Mouse (Mus musculus) heart, embryonic 10.5 days (tissue): ENCODE measurements around the gene Arcn1. TPM values are rescaled to one million over a fixed set of nuclear protein-coding genes. Genes with fewer than 3 reads are reported as not detected.
A peak's percentile ranks its signal among the peaks of the same experiment; 100 is the strongest.

ENCODE experiments used
- DNase-seq: peaks from one replicate; pipeline ENCODE4 v3.0.0-alpha.2; 2017; ENCODE audit warnings: low spot score
- H3K27ac ChIP-seq: fragments of 300-500 bp; sonication (generic); 2 replicates; pipeline ENCODE4 v1.5.1; 2016; ENCODE audit warnings: mild to moderate bottlenecking
- H3K27me3 ChIP-seq: fragments of 300-500 bp; sonication (generic); 2 replicates; pipeline ENCODE4 v1.6.1; 2016; ENCODE audit warnings: mild to moderate bottlenecking; ENCODE audit not compliant: poor library complexity, insufficient read depth, severe bottlenecking
- H3K36me3 ChIP-seq: fragments of 300-500 bp; sonication (generic); 2 replicates; pipeline ENCODE4 v1.6.1; 2016; ENCODE audit warnings: mild to moderate bottlenecking, moderate library complexity
- H3K4me1 ChIP-seq: fragments of 300-500 bp; sonication (generic); 2 replicates; pipeline ENCODE4 v1.6.1; 2016; ENCODE audit warnings: mild to moderate bottlenecking
- H3K4me3 ChIP-seq: fragments of 300-500 bp; sonication (generic); 2 replicates; pipeline ENCODE4 v1.5.1; 2016; ENCODE audit warnings: mild to moderate bottlenecking, moderate library complexity
- H3K9me3 ChIP-seq: fragments of 300-500 bp; sonication (generic); 2 replicates; pipeline ENCODE4 v1.6.1; 2016; ENCODE audit warnings: mild to moderate bottlenecking, moderate library complexity
- WGBS: fragments of 180-500 bp; shearing (Covaris S2); methylation state at CpG from one replicate; pipeline ENCODE4 v1.1.7; 2016; 5-methylcytosine and 5-hydroxymethylcytosine counted together
- polyA plus RNA-seq: library from polyadenylated mRNA; unstranded; fragments of >200 nt; fragmentation: Nextera tagmentation; extraction: Ambion mirVana; gene quantifications from 2 replicates; pipeline ENCODE4 v1.2.1, GENCODE M21; 2016

Gene Arcn1
- polyA plus RNA-seq, 1 experiment from 2014 or later, result 167 TPM

- DNase-seq, result peak; percentile 58
- peaks cover 16% of the 10 kb centered on the region for H3K27me3 ChIP-seq
- peaks cover 43% of the 10 kb centered on the region for H3K4me1 ChIP-seq
- H3K9me3 ChIP-seq, result no peaks in the 10 kb centered on the region
- 79% methylated on average over 6 of the region's 6 CpGs for WGBS
- peaks cover 2% of the 10 kb centered on the region; the same call in 1 of the 2 replicates for H3K36me3 ChIP-seq
- H3K27ac ChIP-seq, result no peak overlapping the region
- no peak overlapping the region for H3K4me3 ChIP-seq
Measured at GRCm38 (mm10) chr9:44735886-44736285, 31.8 kb downstream of the Arcn1 start.

GRCm38 (mm10) chr9:44734524-44735494, 32.8 kb downstream of the Arcn1 start, which contains the start of gene Phldb1:
Gene Phldb1 (minus strand): TSS chr9:44735198.
- H3K36me3 ChIP-seq, result no peaks in the 10 kb centered on the region
- peaks cover 43% of the 10 kb centered on the region for H3K4me1 ChIP-seq
- under 1% methylated on average over 47 of the region's 47 CpGs for WGBS
- peak; percentile 90 for DNase-seq
- H3K9me3 ChIP-seq, result no peaks in the 10 kb centered on the region
- H3K27me3 ChIP-seq, result peaks cover 16% of the 10 kb centered on the region
- peak within 1 kb of the TSS; percentile 79 for H3K4me3 ChIP-seq
- peak within 1 kb of the TSS; percentile 84 for H3K27ac ChIP-seq

GRCm38 (mm10) chr9:44733671-44734523, 33.7 kb downstream of the Arcn1 start:
- H3K4me3 ChIP-seq, result peak overlapping the region; percentile 79
- H3K27me3 ChIP-seq, result peaks cover 16% of the 10 kb centered on the region
- WGBS, result under 1% methylated on average over 79 of the region's 79 CpGs
- no peaks in the 10 kb centered on the region for H3K9me3 ChIP-seq
- H3K27ac ChIP-seq, result peak overlapping the region; percentile 84
- H3K36me3 ChIP-seq, result no peaks in the 10 kb centered on the region
- H3K4me1 ChIP-seq, result peaks cover 43% of the 10 kb centered on the region
- DNase-seq, result peak; percentile 77

- Histone ChIP-seq H3K36me3 (no peaks in the 10 kb centered on the region), H3K4me3 (peak overlapping the region; percentile 79), H3K27ac (peak overlapping the region; percentile 84), H3K4me1 (peaks cover 45% of the 10 kb centered on the region), H3K27me3 (peaks cover 16% of the 10 kb centered on the region), H3K9me3 (no peaks in the 10 kb centered on the region)
- DNase-seq, result peak; percentile 72
- 49% methylated on average over 12 of the region's 12 CpGs for WGBS
Measured at GRCm38 (mm10) chr9:44732921-44733530, 34.6 kb downstream of the Arcn1 start.

- WGBS, result 37% methylated on average over 5 of the region's 5 CpGs
- H3K27ac ChIP-seq, result no peak overlapping the region
Measured at GRCm38 (mm10) chr9:44732130-44732549, 35.5 kb downstream of the Arcn1 start.

GRCm38 (mm10) chr9:44727441-44727840, 40.2 kb downstream of the Arcn1 start:
- WGBS, result 68% methylated on average over 5 of the region's 5 CpGs

More at GRCm38 (mm10) chr9:44732130-44732549, 35.5 kb downstream of the Arcn1 start:
- H3K9me3 ChIP-seq, result no peaks in the 10 kb centered on the region
- H3K4me1 ChIP-seq, result peaks cover 41% of the 10 kb centered on the region
- no peak overlapping the region for H3K4me3 ChIP-seq
- H3K36me3 ChIP-seq, result no peaks in the 10 kb centered on the region
- no peak for DNase-seq
- H3K27me3 ChIP-seq, result peaks cover 16% of the 10 kb centered on the region

GRCm38 (mm10) chr9:44726431-44727146, 41.1 kb downstream of the Arcn1 start:
- Histone ChIP-seq H3K4me3 (no peak overlapping the region; the same call in 1 of the 2 replicates), H3K4me1 (peaks cover 62% of the 10 kb centered on the region), H3K9me3 (no peaks in the 10 kb centered on the region), H3K27me3 (no peaks in the 10 kb centered on the region), H3K36me3 (0 out of 2 replicates have a peak, but pooled peaks cover 11% of the 10 kb centered on the region), H3K27ac (peak overlapping the region; percentile 76)
- 38% methylated on average over 10 of the region's 10 CpGs for WGBS
- no peak for DNase-seq

More at GRCm38 (mm10) chr9:44727441-44727840, 40.2 kb downstream of the Arcn1 start:
- Histone ChIP-seq H3K9me3 (no peaks in the 10 kb centered on the region), H3K4me1 (peaks cover 58% of the 10 kb centered on the region), H3K4me3 (no peak overlapping the region), H3K36me3 (0 out of 2 replicates have a peak, but pooled peaks cover 11% of the 10 kb centered on the region), H3K27ac (no peak overlapping the region), H3K27me3 (peaks cover 2% of the 10 kb centered on the region)
- no peak for DNase-seq

GRCm38 (mm10) chr9:44724665-44725064, 43.0 kb downstream of the Arcn1 start:
- Histone ChIP-seq H3K4me3 (no peak overlapping the region), H3K4me1 (peaks cover 81% of the 10 kb centered on the region), H3K27ac (peak overlapping the region; percentile 23; the same call in 1 of the 2 replicates), H3K9me3 (no peaks in the 10 kb centered on the region), H3K36me3 (0 out of 2 replicates have a peak, but pooled peaks cover 11% of the 10 kb centered on the region), H3K27me3 (no peaks in the 10 kb centered on the region)
- WGBS, result 56% methylated on average over 2 of the region's 2 CpGs
- DNase-seq, result no peak

- no peaks in the 10 kb centered on the region for H3K27me3 ChIP-seq
- 47% methylated on average over 6 of the region's 6 CpGs for WGBS
- peaks cover 85% of the 10 kb centered on the region for H3K4me1 ChIP-seq
- 0 out of 2 replicates have a peak, but pooled peaks cover 11% of the 10 kb centered on the region for H3K36me3 ChIP-seq
- H3K27ac ChIP-seq, result peak overlapping the region; percentile 78; the same call in 1 of the 2 replicates
- no peak for DNase-seq
- no peak overlapping the region for H3K4me3 ChIP-seq
- no peaks in the 10 kb centered on the region for H3K9me3 ChIP-seq
Measured at GRCm38 (mm10) chr9:44724223-44724622, 43.4 kb downstream of the Arcn1 start.

GRCm38 (mm10) chr9:44723521-44724041, 44.1 kb downstream of the Arcn1 start:
- DNase-seq, result no peak
- Histone ChIP-seq H3K4me3 (no peak overlapping the region), H3K4me1 (peaks cover 87% of the 10 kb centered on the region), H3K27ac (peak overlapping the region; percentile 78), H3K36me3 (0 out of 2 replicates have a peak, but pooled peaks cover 11% of the 10 kb centered on the region), H3K9me3 (no peaks in the 10 kb centered on the region), H3K27me3 (no peaks in the 10 kb centered on the region)
- 53% methylated on average over 11 of the region's 11 CpGs for WGBS

- WGBS, result 29% methylated on average over 7 of the region's 7 CpGs
- no peak for DNase-seq
- H3K27me3 ChIP-seq, result no peaks in the 10 kb centered on the region
- peak overlapping the region; percentile 78 for H3K27ac ChIP-seq
- H3K4me3 ChIP-seq, result no peak overlapping the region
- H3K9me3 ChIP-seq, result no peaks in the 10 kb centered on the region
- peaks cover 87% of the 10 kb centered on the region for H3K4me1 ChIP-seq
- peaks cover 16% of the 10 kb centered on the region for H3K36me3 ChIP-seq
Measured at GRCm38 (mm10) chr9:44723008-44723407, 44.6 kb downstream of the Arcn1 start.
